Mouse (Mus musculus): ENCODE results near the gene Aprt.
"Not testable (repeated sequence)": the region's sequence is repeated elsewhere in the genome, so short reads cannot be mapped to it uniquely, and the experiment has no call there.

The Aprt gene

GRCm38 (mm10) chr8:122585411-122585891, 8.7 kb upstream of the Aprt start:
- DNase-seq = no peak

DNA sequence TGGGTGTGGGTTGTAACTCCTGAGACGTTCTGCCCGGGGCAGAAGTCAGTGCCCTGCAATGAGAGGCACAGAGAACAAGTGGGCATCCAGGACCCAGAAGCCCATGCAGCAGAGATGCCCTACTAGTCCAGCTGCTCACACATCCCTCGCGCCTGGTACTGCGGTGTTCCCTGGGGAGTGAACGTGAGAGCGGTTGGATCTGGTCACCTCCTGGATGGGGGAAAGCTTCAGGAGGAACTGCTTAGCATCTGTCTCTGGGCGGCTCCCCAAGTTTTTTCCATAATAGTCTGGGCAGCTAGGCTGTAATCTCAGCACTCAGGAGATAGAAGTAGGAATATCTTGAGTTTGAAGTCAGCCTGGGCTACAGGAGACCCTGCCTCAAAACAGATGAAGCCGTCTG, 8.3 kb upstream of the Aprt start:
- no peak for DNase-seq

DNA sequence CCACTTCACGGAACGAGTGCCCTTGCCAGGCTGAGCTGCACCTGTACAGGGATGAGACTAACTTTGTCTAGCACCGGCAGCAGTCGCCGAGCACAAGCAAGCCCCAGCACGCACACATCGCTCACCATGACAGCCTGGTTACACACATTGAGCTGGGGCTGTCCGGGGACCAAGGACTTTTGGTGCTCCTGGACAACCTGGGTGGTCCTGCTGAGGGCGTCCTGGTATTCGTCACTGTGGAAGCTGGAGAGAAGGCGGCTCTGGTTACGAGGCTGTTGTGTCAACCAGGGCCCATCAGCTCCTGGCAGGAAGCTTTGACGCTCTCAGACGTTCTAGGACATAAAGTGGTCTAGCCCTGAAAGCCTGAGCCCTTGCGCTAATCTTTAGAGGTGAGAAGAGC, 4.2 kb upstream of the Aprt start:
- no peak for DNase-seq

- DNase-seq = no peak
Measured at GRCm38 (mm10) chr8:122579196-122579595, 2.5 kb upstream of the Aprt start.

DNA sequence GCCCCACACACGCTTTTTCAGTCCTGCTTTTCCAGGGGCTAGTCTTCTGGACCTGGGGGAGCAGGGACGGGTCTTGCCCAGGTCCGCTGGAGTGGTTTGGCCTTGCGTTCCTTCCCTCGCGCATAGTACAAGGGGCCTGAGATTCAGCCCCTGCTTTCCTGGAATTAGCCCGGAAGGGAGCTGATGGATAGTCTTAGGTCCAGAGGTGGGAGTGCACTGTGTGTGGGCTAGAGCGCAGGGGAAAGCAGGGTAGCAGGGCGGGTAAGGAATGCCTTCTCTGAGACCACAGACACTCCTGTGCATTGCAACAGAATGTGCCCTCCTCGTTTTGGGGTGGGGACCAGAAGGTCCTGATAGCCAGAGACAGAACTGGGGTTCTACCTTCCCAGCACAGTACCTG, 407 bp upstream of the Aprt start:
- DNase-seq = no peak

- no peak for DNase-seq
Measured at GRCm38 (mm10) chr8:122575735-122576647, 718 bp downstream of the Aprt start.

- DNase-seq = no peak
Measured at GRCm38 (mm10) chr8:122575286-122575685, 1.4 kb downstream of the Aprt start.

DNA sequence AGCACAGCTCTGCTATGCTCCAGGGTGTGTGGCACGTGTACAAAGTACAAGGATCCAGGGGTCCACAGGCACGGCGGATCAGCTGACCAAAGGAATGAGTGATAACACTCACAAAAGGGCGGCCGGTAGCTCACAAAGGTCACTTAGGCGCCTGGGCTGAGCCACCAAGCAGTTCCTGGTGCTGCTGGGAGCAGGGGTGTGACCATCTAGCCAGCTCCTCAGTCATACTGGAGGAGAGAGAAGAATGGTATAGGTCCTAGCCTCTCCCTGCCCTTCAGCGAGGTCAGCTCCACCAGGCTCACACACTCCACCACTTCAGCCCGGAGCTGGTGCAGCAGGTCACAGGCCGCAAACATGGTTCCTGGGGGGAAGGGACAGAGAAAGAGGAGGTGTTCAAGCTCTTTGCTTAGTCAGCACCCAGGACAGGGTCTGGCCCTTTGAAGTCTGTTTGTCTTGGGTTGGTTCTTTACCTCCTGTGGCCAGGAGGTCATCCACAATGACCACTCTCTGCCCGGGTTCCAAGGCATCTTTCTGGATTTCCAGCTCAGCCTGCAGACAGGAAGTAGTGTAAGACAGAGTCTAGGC, 1.9 kb downstream of the Aprt start:
- DNase-seq = no peak

DNA sequence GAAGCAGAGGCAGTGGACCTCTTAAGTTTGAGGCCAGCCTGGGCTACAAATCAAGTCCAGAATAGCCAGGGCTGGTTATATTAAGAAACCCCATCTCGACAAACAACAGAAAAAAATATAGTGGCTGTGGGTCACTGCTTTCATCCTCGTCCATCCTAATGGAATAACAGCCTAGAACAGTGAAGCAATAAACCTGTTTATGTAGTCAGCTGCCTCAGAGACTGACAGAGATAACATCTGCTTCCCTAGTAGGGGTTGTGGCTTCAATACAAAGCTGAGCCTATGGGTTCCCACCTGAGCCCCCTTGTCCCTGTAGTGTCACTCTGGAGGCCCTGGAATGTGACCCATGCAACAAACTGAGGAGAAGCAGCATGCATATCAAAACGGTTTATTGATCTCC, 2.4 kb downstream of the Aprt start:
- no peak for DNase-seq

DNA sequence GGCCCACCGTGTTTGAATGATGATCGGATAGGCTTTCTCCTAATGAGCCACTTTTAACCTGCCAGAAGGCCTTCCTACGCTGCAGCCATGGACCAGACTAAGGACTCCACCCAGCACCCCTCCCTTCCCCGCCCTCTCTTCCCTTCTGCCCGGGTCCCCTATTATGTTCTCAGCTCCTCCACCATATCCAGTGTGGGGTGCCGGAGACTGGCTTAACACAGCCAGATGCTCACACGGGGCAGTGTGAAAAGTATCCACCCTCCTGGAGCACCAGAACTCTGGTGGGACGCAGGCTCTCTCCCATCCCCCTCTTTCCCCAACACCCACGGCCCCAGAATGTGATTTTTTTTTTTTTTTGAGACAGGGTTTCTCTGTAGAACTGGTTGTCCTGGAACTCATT, 3.1 kb downstream of the Aprt start:
- DNase-seq = no peak

- DNase-seq = not testable (repeated sequence)
Measured at GRCm38 (mm10) chr8:122573176-122573575, 3.5 kb downstream of the Aprt start.

GRCm38 (mm10) chr8:122572751-122573150, 4.0 kb downstream of the Aprt start:
- no peak for DNase-seq

DNA sequence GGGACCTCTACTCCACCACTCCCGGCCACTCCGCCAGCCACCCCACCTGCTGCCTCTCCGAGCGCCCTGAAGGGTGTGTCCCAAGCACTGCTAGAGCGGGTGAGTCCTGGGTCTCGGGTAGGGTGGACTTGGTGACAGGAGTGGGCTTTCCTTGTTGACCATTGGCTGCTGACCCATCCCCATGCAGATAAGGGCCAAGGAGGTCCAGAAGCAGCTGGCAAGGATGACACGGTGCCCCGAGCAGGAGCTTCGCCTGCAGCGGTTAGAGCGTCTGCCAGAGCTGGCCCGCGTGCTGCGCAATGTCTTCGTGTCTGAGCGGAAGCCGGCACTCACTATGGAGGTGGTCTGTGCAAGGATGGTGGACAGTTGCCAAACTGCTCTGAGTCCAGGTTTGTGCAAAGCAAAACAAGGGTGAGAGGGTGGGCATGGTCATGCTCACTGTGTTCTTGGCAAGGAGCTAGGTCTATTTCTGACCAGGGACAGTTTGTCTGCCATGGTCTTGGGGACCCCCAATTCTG, 4.9 kb downstream of the Aprt start:
- DNase-seq = no peak

GRCm38 (mm10) chr8:122571153-122571552, 5.6 kb downstream of the Aprt start:
- DNase-seq = peak; percentile 80

DNA sequence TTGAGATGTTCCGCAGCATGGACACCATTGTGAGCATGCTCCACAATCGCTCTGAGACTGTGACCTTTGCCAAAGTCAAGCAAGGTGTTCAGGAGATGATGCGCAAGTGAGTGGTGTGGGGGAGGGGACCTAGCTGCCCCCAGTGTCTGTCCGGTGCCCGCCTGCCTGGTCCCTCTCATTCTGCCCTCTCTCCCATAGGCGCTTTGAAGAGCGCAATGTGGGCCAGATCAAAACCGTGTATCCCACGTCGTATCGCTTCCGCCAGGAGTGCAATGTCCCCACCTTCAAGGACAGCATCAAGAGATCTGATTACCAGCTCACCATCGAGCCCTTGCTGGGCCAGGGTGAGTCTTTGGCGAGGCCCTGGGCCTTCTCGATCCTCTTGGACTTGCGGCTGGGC, 6.7 kb downstream of the Aprt start:
- DNase-seq = no peak

GRCm38 (mm10) chr8:122569329-122569728, 7.4 kb downstream of the Aprt start:
- no peak for DNase-seq

DNA sequence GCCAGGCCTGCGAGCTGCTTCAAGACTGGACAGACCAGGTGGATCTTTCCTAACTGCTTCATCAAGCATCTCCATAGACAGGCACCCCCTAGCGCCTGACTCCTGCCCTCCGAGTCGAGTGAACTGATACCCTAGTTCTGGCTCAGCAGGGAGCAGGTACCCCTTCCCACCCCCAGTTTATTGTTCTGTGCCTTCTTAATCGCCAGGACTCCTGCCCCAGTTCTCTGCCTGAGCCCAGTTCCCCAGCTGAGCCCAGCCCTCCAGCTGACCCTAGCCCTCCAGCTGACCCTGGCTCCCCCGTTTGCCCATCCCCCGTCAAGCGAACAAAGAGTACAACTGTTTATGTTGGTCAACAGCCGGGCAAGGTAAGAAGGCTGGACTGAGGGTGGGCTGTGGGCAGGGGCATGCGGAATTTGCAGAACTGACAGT, 7.8 kb downstream of the Aprt start:
- DNase-seq = peak; percentile 68

GRCm38 (mm10) chr8:122568109-122568504, 8.6 kb downstream of the Aprt start:
- DNase-seq = no peak

- peak; percentile 96 for DNase-seq
Measured at GRCm38 (mm10) chr8:122567361-122568108, 9.2 kb downstream of the Aprt start, which contains the start of gene Cdt1. Gene Cdt1 (plus strand): TSS chr8:122568015.

- DNase-seq = no peak
Measured at GRCm38 (mm10) chr8:122566766-122567165, 9.9 kb downstream of the Aprt start.

GRCm38 (mm10) chr8:122564363-122565352, 12.1 kb downstream of the Aprt start:
- DNase-seq = no peak

DNA sequence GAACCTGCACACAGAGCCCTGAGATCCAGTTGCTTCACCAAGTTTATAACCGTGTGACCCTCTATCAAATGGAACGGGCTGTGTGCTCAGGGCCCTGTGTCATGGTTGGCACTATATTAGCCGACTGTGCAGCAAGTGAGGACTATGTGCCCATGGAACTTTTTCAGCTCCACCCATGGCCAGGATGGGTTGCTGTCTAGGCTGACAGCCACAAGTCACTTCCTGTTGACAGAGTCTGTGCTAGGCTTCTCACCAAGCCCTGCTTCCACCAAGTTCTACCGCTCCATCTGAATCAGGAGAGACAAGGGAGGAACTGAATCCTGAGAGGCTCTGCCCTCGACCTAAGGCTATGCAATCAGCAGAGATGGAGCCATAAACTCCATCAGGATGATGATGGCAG, 15.5 kb downstream of the Aprt start:
- DNase-seq = no peak

All from cerebellum, adult 9-10 months (tissue).